Mouse (Mus musculus) midbrain, embryonic 14.5 days (tissue): ENCODE measurements around the gene Gm28308. TPM values are rescaled to one million over a fixed set of nuclear protein-coding genes. Genes with fewer than 3 reads are reported as not detected.

Experiments
- ATAC-seq: fragments of 200-750 bp; cut with Nextera tagmentation; 2 replicates; pipeline ENCODE4 v1.8.0; 2017; ENCODE audit warnings: moderate number of reproducible peaks, moderate library complexity; ENCODE audit not compliant: low FRiP score, low TSS enrichment
- DNase-seq: peaks from one replicate; pipeline ENCODE4 v3.0.0-alpha.2; 2015
- H3K27ac ChIP-seq: fragments of 300-500 bp; sonication (generic); replicated peaks from 2 replicates; pipeline ENCODE4 v1.5.1; 2014; ENCODE audit warnings: mild to moderate bottlenecking, low read depth, low read length, moderate library complexity
- H3K27me3 ChIP-seq: fragments of 300-500 bp; sonication (generic); 2 replicates; pipeline ENCODE4 v1.6.1; 2014; ENCODE audit warnings: low read length, control low read depth, mixed read lengths; ENCODE audit not compliant: control insufficient read depth, insufficient read depth
- H3K36me3 ChIP-seq: fragments of 300-500 bp; sonication (generic); 2 replicates; pipeline ENCODE4 v1.6.1; 2014; ENCODE audit warnings: low read length, control low read depth; ENCODE audit not compliant: control insufficient read depth, insufficient read depth
- H3K4me1 ChIP-seq: fragments of 300-500 bp; sonication (generic); 2 replicates; pipeline ENCODE4 v1.6.1; 2014; ENCODE audit warnings: mild to moderate bottlenecking, antibody characterized with exemption, low read length, control low read depth; ENCODE audit not compliant: control insufficient read depth, insufficient read depth
- H3K4me2 ChIP-seq: fragments of 300-500 bp; sonication (generic); 2 replicates; pipeline ENCODE4 v1.6.1; 2014; ENCODE audit warnings: mild to moderate bottlenecking, low read length, moderate library complexity
- H3K4me3 ChIP-seq: fragments of 300-500 bp; sonication (generic); replicated peaks from 2 replicates; pipeline ENCODE4 v1.5.1; 2014; ENCODE audit warnings: low read depth, low read length
- H3K9ac ChIP-seq: fragments of 300-500 bp; sonication (generic); replicated peaks from 2 replicates; pipeline ENCODE4 v1.6.1; 2014; ENCODE audit warnings: mild to moderate bottlenecking, low read length, moderate library complexity
- H3K9me3 ChIP-seq: fragments of 300-500 bp; sonication (generic); 2 replicates; pipeline ENCODE4 v1.6.1; 2016; ENCODE audit warnings: low read length, control low read depth, mixed read lengths; ENCODE audit not compliant: control insufficient read depth
- WGBS: fragments of 180-500 bp; shearing (Covaris S2); extraction: QIAGEN DNeasy Blood & Tissue Kit; methylation state at CpG from one replicate; pipeline ENCODE4 v1.1.7; 2014; 5-methylcytosine and 5-hydroxymethylcytosine counted together
- polyA plus RNA-seq: library from polyadenylated mRNA; unstranded; fragments of >200 nt; fragmentation: Nextera tagmentation; extraction: Ambion mirVana; gene quantifications from 2 replicates; pipeline ENCODE4 v1.2.1, GENCODE M21; 2014

The Gm28308 gene
- polyA plus RNA-seq, 1 experiment from 2014 or later = not detected

GRCm38 (mm10) chr6:52162611-52163365 is 50.4 kb downstream of the Gm28308 start:
- Histone ChIP-seq H3K27ac (no peak overlapping the region), H3K9me3 (no peaks in the 10 kb centered on the region), H3K36me3 (no peaks in the 10 kb centered on the region), H3K9ac (no peak overlapping the region), H3K4me1 (peaks cover 8% of the 10 kb centered on the region), H3K27me3 (peaks cover 96% of the 10 kb centered on the region), H3K4me2 (no peak overlapping the region), H3K4me3 (no peak overlapping the region)
- ATAC-seq = no peak
- 2% methylated on average over 14 of the region's 14 CpGs for WGBS
- DNase-seq = no peak

- ATAC-seq = no peak
- Histone ChIP-seq H3K27me3 (peaks cover 96% of the 10 kb centered on the region), H3K4me3 (no peak overlapping the region), H3K9me3 (no peaks in the 10 kb centered on the region), H3K9ac (no peak overlapping the region), H3K27ac (no peak overlapping the region), H3K4me1 (peaks cover 8% of the 10 kb centered on the region), H3K36me3 (no peaks in the 10 kb centered on the region), H3K4me2 (no peak overlapping the region)
- 8% methylated on average over 1 of the region's 1 CpGs for WGBS
- no peak for DNase-seq
Observed at GRCm38 (mm10) chr6:52162093-52162380, 51.1 kb downstream of the Gm28308 start.

- Histone ChIP-seq H3K4me1 (peaks cover 8% of the 10 kb centered on the region), H3K27me3 (peaks cover 96% of the 10 kb centered on the region), H3K9me3 (no peaks in the 10 kb centered on the region), H3K9ac (no peak overlapping the region), H3K36me3 (no peaks in the 10 kb centered on the region), H3K27ac (no peak overlapping the region), H3K4me2 (no peak overlapping the region), H3K4me3 (no peak overlapping the region)
- WGBS = 3% methylated on average over 8 of the region's 8 CpGs
- ATAC-seq = no peak
- no peak for DNase-seq
Observed at GRCm38 (mm10) chr6:52161336-52162092, 51.6 kb downstream of the Gm28308 start.

GRCm38 (mm10) chr6:52160511-52161335 is 52.4 kb downstream of the Gm28308 start:
- Histone ChIP-seq H3K27me3 (peaks cover 96% of the 10 kb centered on the region), H3K36me3 (no peaks in the 10 kb centered on the region), H3K9ac (no peak overlapping the region), H3K27ac (no peak overlapping the region), H3K4me3 (no peak overlapping the region), H3K4me2 (no peak overlapping the region), H3K9me3 (no peaks in the 10 kb centered on the region), H3K4me1 (peaks cover 8% of the 10 kb centered on the region)
- DNase-seq = peak; percentile 28
- 1% methylated on average over 30 of the region's 30 CpGs for WGBS
- ATAC-seq = no peak

- Histone ChIP-seq H3K9me3 (no peaks in the 10 kb centered on the region), H3K9ac (no peak overlapping the region), H3K4me3 (no peak overlapping the region), H3K36me3 (no peaks in the 10 kb centered on the region), H3K27ac (no peak overlapping the region), H3K4me1 (peaks cover 8% of the 10 kb centered on the region), H3K27me3 (peaks cover 97% of the 10 kb centered on the region), H3K4me2 (no peak overlapping the region)
- ATAC-seq = no peak
- 5% methylated on average over 9 of the region's 9 CpGs for WGBS
- peak; percentile 2 for DNase-seq
Observed at GRCm38 (mm10) chr6:52159979-52160378, 53.2 kb downstream of the Gm28308 start.

GRCm38 (mm10) chr6:52159164-52159761 is 53.9 kb downstream of the Gm28308 start:
- Histone ChIP-seq H3K27ac (no peak overlapping the region), H3K36me3 (no peaks in the 10 kb centered on the region), H3K9me3 (no peaks in the 10 kb centered on the region), H3K9ac (no peak overlapping the region), H3K4me1 (peaks cover 8% of the 10 kb centered on the region), H3K4me3 (no peak overlapping the region; the same call in 1 of the 2 replicates), H3K27me3 (peaks cover 97% of the 10 kb centered on the region), H3K4me2 (peak overlapping the region; percentile 85)
- ATAC-seq = no peak
- DNase-seq = peak; percentile 8
- 2% methylated on average over 12 of the region's 12 CpGs for WGBS

GRCm38 (mm10) chr6:52158276-52159051 is 54.7 kb downstream of the Gm28308 start, which contains the start of gene Hoxa1:
Gene Hoxa1 (minus strand): TSS chr6:52158317.
- Histone ChIP-seq H3K4me1 (peaks cover 8% of the 10 kb centered on the region), H3K27me3 (peaks cover 96% of the 10 kb centered on the region), H3K36me3 (no peaks in the 10 kb centered on the region), H3K4me2 (peak within 1 kb of the TSS; percentile 85), H3K9me3 (no peaks in the 10 kb centered on the region), H3K4me3 (peak within 1 kb of the TSS; percentile 43), H3K9ac (no peak within 1 kb of the TSS; the same call in 1 of the 2 replicates), H3K27ac (no peak within 1 kb of the TSS)
- under 1% methylated on average over 54 of the region's 55 CpGs for WGBS
- ATAC-seq (peak; percentile 60; the same call in 1 of the 2 replicates), DNase-seq (peak; percentile 64)
